Mouse (Mus musculus): ENCODE results near the gene Mrpl14.
A peak's percentile ranks its signal among the peaks of the same experiment; 100 is the strongest.

Gene Mrpl14

GRCm38 (mm10) chr17:45686093-45686619 is at the start of gene Mrpl14:
TSS of gene Mrpl14 (plus strand) at chr17:45686322.
- DNase-seq = peak; percentile 95

- DNase-seq = no peak
These were observed 47.4 kb upstream of the Mrpl14 start for GRCm38 (mm10) chr17:45638596-45639295.

- DNase-seq = no peak
These were observed 44.1 kb upstream of the Mrpl14 start for GRCm38 (mm10) chr17:45641981-45642380.

GRCm38 (mm10) chr17:45642701-45643100 is 43.4 kb upstream of the Mrpl14 start:
- DNase-seq = peak; percentile 83

- no peak for DNase-seq
These were observed 41.9 kb upstream of the Mrpl14 start for GRCm38 (mm10) chr17:45644185-45644584.

- DNase-seq = no peak
These were observed 32.9 kb upstream of the Mrpl14 start for GRCm38 (mm10) chr17:45653233-45653632.

- DNase-seq = peak; percentile 21
These were observed 30.3 kb upstream of the Mrpl14 start for GRCm38 (mm10) chr17:45655820-45656219.

- no peak for DNase-seq
These were observed 26.9 kb upstream of the Mrpl14 start, which contains the start of gene Capn11 for GRCm38 (mm10) chr17:45659225-45659624. TSS of gene Capn11 (minus strand) at chr17:45659325.

- peak; percentile 82 for DNase-seq
These were observed 22.8 kb upstream of the Mrpl14 start for GRCm38 (mm10) chr17:45663106-45663919.

GRCm38 (mm10) chr17:45664608-45665007 is 21.5 kb upstream of the Mrpl14 start:
- DNase-seq = no peak

- no peak for DNase-seq
These were observed 20.0 kb upstream of the Mrpl14 start for GRCm38 (mm10) chr17:45666091-45666490.

- DNase-seq = no peak
These were observed 18.6 kb upstream of the Mrpl14 start for GRCm38 (mm10) chr17:45667481-45667880.

- DNase-seq = no peak
These were observed 18.1 kb upstream of the Mrpl14 start for GRCm38 (mm10) chr17:45667986-45668385.

GRCm38 (mm10) chr17:45671821-45672220 is 14.3 kb upstream of the Mrpl14 start:
- no peak for DNase-seq

GRCm38 (mm10) chr17:45672598-45672997 is 13.5 kb upstream of the Mrpl14 start:
- DNase-seq = no peak

- DNase-seq = peak; percentile 83
These were observed 8.0 kb upstream of the Mrpl14 start for GRCm38 (mm10) chr17:45678106-45678505.

- peak; percentile 54 for DNase-seq
These were observed 5.6 kb upstream of the Mrpl14 start for GRCm38 (mm10) chr17:45680391-45680980.

GRCm38 (mm10) chr17:45681588-45681987 is 4.5 kb upstream of the Mrpl14 start:
- DNase-seq = no peak

GRCm38 (mm10) chr17:45682843-45683242 is 3.3 kb upstream of the Mrpl14 start:
- DNase-seq = no peak

- no peak for DNase-seq
These were observed 1.4 kb upstream of the Mrpl14 start for GRCm38 (mm10) chr17:45684667-45685131.

- no peak for DNase-seq
These were observed 690 bp upstream of the Mrpl14 start for GRCm38 (mm10) chr17:45685171-45686092.

GRCm38 (mm10) chr17:45686716-45687115 is 594 bp downstream of the Mrpl14 start, which contains the start of gene Tmem63b:
TSS of gene Tmem63b (minus strand) at chr17:45686905.
- no peak for DNase-seq
